Mouse (Mus musculus) myocyte (in vitro differentiated cells): ENCODE measurements around the gene Gm20695.

ENCODE experiments used
- MAX ChIP-seq: IDR thresholded peaks from one replicate; pipeline ENCODE4 v1.6.1; 2011; ENCODE audit warnings: low read depth, mild to moderate bottlenecking, control low read depth
- POLR2A ChIP-seq: IDR thresholded peaks from one replicate; pipeline ENCODE4 v1.6.1; 2011; ENCODE audit warnings: low read depth, mild to moderate bottlenecking, control low read depth, moderate library complexity; ENCODE audit not compliant: insufficient read length
- POLR2AphosphoS2 ChIP-seq: IDR thresholded peaks from one replicate; pipeline ENCODE4 v1.6.1; 2011; ENCODE audit warnings: low read depth, control low read depth; ENCODE audit not compliant: insufficient read length
- SRF ChIP-seq: IDR thresholded peaks from one replicate; pipeline ENCODE4 v1.6.1; 2011; ENCODE audit warnings: low read depth; ENCODE audit not compliant: control insufficient read depth, insufficient read length

DNA sequence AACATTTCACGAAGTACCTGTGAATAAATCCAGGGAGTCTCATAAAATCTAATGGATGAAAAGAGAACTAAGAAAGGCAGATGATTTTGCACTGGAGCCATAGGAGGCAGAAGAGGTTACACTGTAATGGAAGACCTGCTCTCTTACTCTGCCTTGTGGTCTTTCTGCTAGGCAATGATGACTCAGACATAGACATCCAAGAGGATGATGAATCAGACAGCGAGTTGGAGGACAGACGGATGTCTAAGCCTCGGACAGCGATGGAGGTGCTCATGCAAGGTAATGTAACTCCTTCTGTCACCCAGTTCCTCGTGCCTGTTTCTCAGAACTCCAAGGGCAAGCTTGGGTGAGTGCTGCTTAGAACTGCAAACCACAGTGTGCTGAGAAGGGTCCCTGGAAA, 49.1 kb downstream of the Gm20695 start:
- TF ChIP-seq POLR2A, result no peak
- TF ChIP-seq POLR2AphosphoS2, result no peak
- TF ChIP-seq SRF, result no peak
- no peak for TF ChIP-seq MAX
